ENCODE assay signal across 20 mouse cellular contexts in genomic region chr10:44029566-44029965, GRCm38 (mm10).
A peak's percentile ranks its signal among the peaks of the same experiment; 100 is the strongest.
DNase-seq lines count a peak whose midpoint lies in the region; ATAC-seq and TF ChIP-seq lines count a peak whose summit lies in the region.
"Had no signal": no experiment of that assay in that cellular context is flagged by ENCODE, and none has a peak within 500 bp of the region (broad histone marks: within the 10 kb centered on the region; RNA-seq: fewer than 3 reads in every experiment).

No protein-coding gene starts in this region.

- intact Hi-C loops in heart, postnatal 25 days (cut with DNase I), result no loop called here

- no peak overlapping the region for H3K4me3 ChIP-seq in G1E (ENCODE audit: low read depth, low read length)
- H3K4me3 ChIP-seq in myocyte, result no peak overlapping the region
- H3K4me3 ChIP-seq in intestine, embryonic 15.5 days (replicated peaks), result no peak overlapping the region
- H3K4me3 ChIP-seq: forebrain, embryonic 13.5 days; midbrain, embryonic 12.5 days had no signal

- no peak overlapping the region for H3K9ac ChIP-seq in intestine, embryonic 15.5 days
- H3K9ac ChIP-seq: forebrain, embryonic 13.5 days; midbrain, embryonic 12.5 days had no signal

- ATAC-seq in G1E (ENCODE audit: extremely low read depth, insufficient number of reproducible peaks, low FRiP score, poor library complexity, severe bottlenecking), result peak; percentile 8; the same call in 1 of the 2 replicates
- peak; percentile 96 for ATAC-seq in granulocyte monocyte progenitor cell, adult 5-6 weeks (replicated peaks; ENCODE audit: poor library complexity, severe bottlenecking)
- ATAC-seq in intestine, embryonic 15.5 days, result no peak
- ATAC-seq: forebrain, embryonic 13.5 days; hindbrain, embryonic 16.5 days had no signal

- H3ac ChIP-seq in myocyte (ENCODE audit: control insufficient read depth, insufficient read length), result no peak overlapping the region

- peak; percentile 89 for DNase-seq in heart, adult 11 months
- DNase-seq in heart, postnatal 25 days (ENCODE audit: low spot score), result no peak
- DNase-seq in G1E (ENCODE audit: low spot score), result no peak
- DNase-seq in cerebellum, postnatal 14 days, result no peak
- DNase-seq in adrenal gland, postnatal 10 days, result no peak
- DNase-seq: adrenal gland, adult 2 months; B cell, adult 2 months; cerebellum, postnatal 10 days; heart, postnatal 4 days; kidney, adult 2 months; kidney, postnatal 14 days; left cerebral cortex, postnatal 4 days; liver; lung, postnatal 10 days had no signal

- H3K27ac ChIP-seq in intestine, embryonic 15.5 days, result no peak overlapping the region
- H3K27ac ChIP-seq: forebrain, embryonic 13.5 days; midbrain, embryonic 12.5 days had no signal

- 77% methylated on average over 3 of the region's 3 CpGs for WGBS in intestine, embryonic 15.5 days

- H3K4me1 ChIP-seq in G1E (ENCODE audit: insufficient read depth, low read depth, low read length), result peaks cover 28% of the 10 kb centered on the region
- no peaks in the 10 kb centered on the region for H3K4me1 ChIP-seq in intestine, embryonic 15.5 days (replicated peaks)
- H3K4me1 ChIP-seq: forebrain, embryonic 13.5 days; midbrain, embryonic 12.5 days had no signal

- no peak for TF ChIP-seq POLR2A in myocyte (IDR thresholded peaks at IDR 0.05; ENCODE audit: insufficient read length, low read depth)

- H3K27me3 ChIP-seq in G1E (ENCODE audit: insufficient read depth, low read length) (no peaks in the 10 kb centered on the region), myocyte (ENCODE audit: control insufficient read depth, insufficient read depth, insufficient read length) (no peaks in the 10 kb centered on the region)
- H3K27me3 ChIP-seq in intestine, embryonic 15.5 days (replicated peaks), result no peaks in the 10 kb centered on the region
- H3K27me3 ChIP-seq: forebrain, embryonic 13.5 days; midbrain, embryonic 12.5 days had no signal

- no peaks in the 10 kb centered on the region for H3K79me2 ChIP-seq in myocyte (ENCODE audit: control insufficient read depth, insufficient read depth)

- no peak overlapping the region for H3K4me2 ChIP-seq in myocyte (ENCODE audit: low read depth)
- no peak overlapping the region for H3K4me2 ChIP-seq in intestine, embryonic 15.5 days (replicated peaks)
- H3K4me2 ChIP-seq: forebrain, embryonic 13.5 days; midbrain, embryonic 12.5 days had no signal

- H3K9me3 ChIP-seq in G1E (replicated peaks), result peaks cover 5% of the 10 kb centered on the region; the same call in 1 of the 2 replicates
- H3K9me3 ChIP-seq in intestine, embryonic 15.5 days, result no peaks in the 10 kb centered on the region
- H3K9me3 ChIP-seq: forebrain, embryonic 13.5 days; midbrain, embryonic 12.5 days had no signal

- no peaks in the 10 kb centered on the region for H3K36me3 ChIP-seq in G1E (replicated peaks)
- H3K36me3 ChIP-seq in myocyte (ENCODE audit: control insufficient read depth, insufficient read depth), result no peaks in the 10 kb centered on the region
- no peaks in the 10 kb centered on the region for H3K36me3 ChIP-seq in intestine, embryonic 15.5 days
- H3K36me3 ChIP-seq: midbrain, embryonic 12.5 days had no signal

- no peak for TF ChIP-seq CTCF in G1E (IDR thresholded peaks at IDR 0.05; ENCODE audit: low read depth, low read length)

TF ChIP-seq in myocyte, 11 proteins besides CTCF, POLR2A, EP300 and RAD21:
- TF ChIP-seq MYOD1 (IDR thresholded peaks at IDR 0.05; ENCODE audit: control insufficient read depth in 1 of 3, insufficient read length in 2 of 3, low read depth in 2 of 3) (peak in 2 of 3 experiments; percentile 37 to 44), CEBPB (IDR thresholded peaks at IDR 0.05; ENCODE audit: insufficient read depth, poor library complexity, severe bottlenecking) (no peak), MYOG (IDR thresholded peaks at IDR 0.05; ENCODE audit: control insufficient read depth in 1 of 3, insufficient read depth in 1 of 3, insufficient read length in 2 of 3, low read depth in 2 of 3) (peak in 1 of 3 experiments; percentile 12), E2F4 (IDR thresholded peaks at IDR 0.05; ENCODE audit: insufficient read depth) (no peak), MAX (IDR thresholded peaks at IDR 0.05; ENCODE audit: low read depth) (no peak)
